Mouse (Mus musculus): ENCODE data around the gene Speer4a.
"Not testable (repeated sequence)": the region's sequence is repeated elsewhere in the genome, so short reads cannot be mapped to it uniquely, and the experiment has no call there.

DNA sequence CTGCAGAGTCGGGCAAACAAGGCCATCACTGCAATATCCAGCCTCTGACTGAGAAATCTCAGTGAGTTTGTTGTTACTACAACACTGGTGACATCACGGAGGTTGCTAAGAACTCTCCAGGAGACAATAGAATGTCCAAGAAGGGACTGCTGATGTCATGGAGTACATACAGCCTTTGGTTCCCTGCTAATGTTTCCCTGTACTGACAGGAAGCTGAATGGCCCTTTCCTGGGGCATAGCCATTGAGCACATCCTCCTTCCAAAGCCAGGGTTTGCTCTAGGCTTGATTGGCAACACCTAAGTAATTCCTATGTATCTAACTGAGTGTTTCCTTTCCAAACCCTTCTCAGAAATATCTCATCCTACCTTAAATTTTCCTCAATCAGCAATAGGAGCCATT is at the start of gene Speer4a:
- TF ChIP-seq TAL1, GATA1 (IDR thresholded peaks at IDR 0.05; ENCODE audit: low read length): not testable (repeated sequence)
